Mouse (Mus musculus) midbrain, embryonic 11.5 days (tissue): Measurements from ENCODE around the gene Mrpl48. TPM values are rescaled to one million over a fixed set of nuclear protein-coding genes. Genes with fewer than 3 reads are reported as not detected.
"Not testable (repeated sequence)": the region's sequence is repeated elsewhere in the genome, so short reads cannot be mapped to it uniquely, and the experiment has no call there.

Experiments
- ATAC-seq: fragments of 200-750 bp; cut with Nextera tagmentation; 2 replicates; pipeline ENCODE4 v1.8.0; 2017; ENCODE audit warnings: moderate TSS enrichment, moderate library complexity; ENCODE audit not compliant: low FRiP score
- DNase-seq: peaks from one replicate; pipeline ENCODE4 v3.0.0; 2015; ENCODE audit warnings: low spot score; ENCODE audit errors: missing footprints
- H3K27ac ChIP-seq: fragments of 300-500 bp; sonication (generic); 2 replicates; pipeline ENCODE4 v1.5.1; 2014; ENCODE audit warnings: low read depth, low read length
- H3K27me3 ChIP-seq: fragments of 300-500 bp; sonication (generic); 2 replicates; pipeline ENCODE4 v1.6.1; 2014; ENCODE audit warnings: mild to moderate bottlenecking, low read length, moderate library complexity, mixed read lengths; ENCODE audit not compliant: control insufficient read depth, insufficient read depth
- H3K36me3 ChIP-seq: fragments of 300-500 bp; sonication (generic); 2 replicates; pipeline ENCODE4 v1.6.1; 2014; ENCODE audit warnings: mild to moderate bottlenecking, low read length, moderate library complexity, mixed read lengths; ENCODE audit not compliant: control insufficient read depth, insufficient read depth
- H3K4me1 ChIP-seq: fragments of 300-500 bp; sonication (generic); 2 replicates; pipeline ENCODE4 v1.6.1; 2014; ENCODE audit warnings: low read length; ENCODE audit not compliant: control insufficient read depth, insufficient read depth
- H3K4me2 ChIP-seq: fragments of 300-500 bp; sonication (generic); 2 replicates; pipeline ENCODE4 v1.6.1; 2014; ENCODE audit warnings: mild to moderate bottlenecking, moderate library complexity
- H3K4me3 ChIP-seq: fragments of 300-500 bp; sonication (generic); 2 replicates; pipeline ENCODE4 v1.5.1; 2014; ENCODE audit warnings: low read depth, low read length
- H3K9ac ChIP-seq: fragments of 300-500 bp; sonication (generic); 2 replicates; pipeline ENCODE4 v1.6.1; 2014; ENCODE audit warnings: low read length
- H3K9me3 ChIP-seq: fragments of 300-500 bp; sonication (generic); 2 replicates; pipeline ENCODE4 v1.6.1; 2016; ENCODE audit warnings: low read length; ENCODE audit not compliant: control insufficient read depth
- WGBS: fragments of 180-500 bp; shearing (Covaris S2); extraction: QIAGEN DNeasy Blood & Tissue Kit; methylation state at CpG from one replicate; pipeline ENCODE4 v1.1.7; 2014; 5-methylcytosine and 5-hydroxymethylcytosine counted together
- polyA plus RNA-seq: library from polyadenylated mRNA; unstranded; fragments of >200 nt; fragmentation: Nextera tagmentation; extraction: Ambion mirVana; gene quantifications from 2 replicates; pipeline ENCODE4 v1.2.1, GENCODE M21; 2014

Mrpl48 gene
- polyA plus RNA-seq, 1 experiment from 2014 or later = 62.9 TPM

DNA sequence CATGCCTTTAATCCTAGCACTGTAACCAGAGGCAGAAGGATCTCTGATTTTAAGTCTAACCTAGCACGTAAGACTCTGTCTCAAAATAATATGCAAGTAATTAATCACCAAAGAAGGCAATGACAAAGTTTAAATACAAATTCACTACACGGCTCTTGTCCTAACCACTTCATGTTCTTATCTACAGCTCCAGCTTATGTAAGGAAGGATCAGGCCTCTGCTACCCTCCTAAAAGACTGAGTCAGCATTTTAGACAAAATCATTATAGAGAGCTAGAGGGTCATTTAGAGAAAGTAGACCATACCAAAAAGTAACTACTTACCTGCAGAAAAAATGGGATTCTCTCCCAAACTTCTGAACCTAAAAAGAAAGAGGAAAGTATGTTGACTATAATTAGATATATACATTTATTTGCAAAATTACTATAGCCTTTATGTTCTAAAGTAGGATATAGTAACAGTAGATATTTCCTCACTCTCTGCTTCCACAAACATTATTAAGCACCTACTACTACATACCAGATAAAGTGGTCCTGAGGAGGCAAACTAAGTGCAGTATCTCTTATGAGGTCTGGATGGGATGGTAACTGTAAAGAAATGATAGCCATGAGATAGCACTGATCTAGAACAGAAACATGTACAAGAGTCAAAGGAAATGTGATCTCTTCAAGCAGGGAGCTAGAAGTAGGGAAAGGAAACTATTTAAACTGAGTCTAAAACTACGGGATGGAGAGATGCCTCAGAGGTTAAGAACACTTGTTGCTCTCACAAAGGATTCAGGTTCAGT, 37.0 kb downstream of the Mrpl48 start:
- no peaks in the 10 kb centered on the region for H3K36me3 ChIP-seq
- WGBS = 87% methylated on average over 3 of the region's 3 CpGs
- H3K27ac ChIP-seq = no peak overlapping the region

DNA sequence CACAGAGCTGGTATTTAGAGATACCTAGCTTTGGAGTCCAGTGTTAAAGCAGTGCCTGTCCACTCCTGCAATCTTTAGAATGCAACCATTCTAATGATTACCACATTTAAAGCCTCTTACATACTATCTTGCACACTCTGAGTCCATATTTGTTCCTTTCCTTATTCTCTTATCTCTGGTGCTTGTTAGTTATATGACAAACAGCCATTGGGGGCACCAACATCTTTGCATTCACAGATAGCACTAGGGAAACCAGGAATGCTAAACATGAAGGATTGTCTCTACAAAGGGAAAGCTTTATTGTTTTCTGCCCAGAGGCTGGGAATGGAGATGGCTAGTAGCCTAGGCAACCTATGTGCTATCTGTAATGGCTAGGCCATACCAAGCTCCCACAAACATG, 38.2 kb downstream of the Mrpl48 start:
- no peaks in the 10 kb centered on the region for H3K36me3 ChIP-seq
- no peak overlapping the region for H3K4me2 ChIP-seq
- no peak overlapping the region for H3K4me3 ChIP-seq
- DNase-seq (no peak), ATAC-seq (no peak)
- no peak overlapping the region for H3K9ac ChIP-seq
- no peaks in the 10 kb centered on the region for H3K4me1 ChIP-seq
- no peaks in the 10 kb centered on the region for H3K9me3 ChIP-seq
- no peak overlapping the region for H3K27ac ChIP-seq
- no peaks in the 10 kb centered on the region for H3K27me3 ChIP-seq

More for the DNA sequence above, 37.0 kb downstream of the Mrpl48 start:
- Histone ChIP-seq H3K9me3 (no peaks in the 10 kb centered on the region), H3K4me1 (no peaks in the 10 kb centered on the region), H3K4me2 (no peak overlapping the region), H3K27me3 (no peaks in the 10 kb centered on the region), H3K4me3 (no peak overlapping the region), H3K9ac (no peak overlapping the region)
- DNase-seq (no peak), ATAC-seq (no peak)

DNA sequence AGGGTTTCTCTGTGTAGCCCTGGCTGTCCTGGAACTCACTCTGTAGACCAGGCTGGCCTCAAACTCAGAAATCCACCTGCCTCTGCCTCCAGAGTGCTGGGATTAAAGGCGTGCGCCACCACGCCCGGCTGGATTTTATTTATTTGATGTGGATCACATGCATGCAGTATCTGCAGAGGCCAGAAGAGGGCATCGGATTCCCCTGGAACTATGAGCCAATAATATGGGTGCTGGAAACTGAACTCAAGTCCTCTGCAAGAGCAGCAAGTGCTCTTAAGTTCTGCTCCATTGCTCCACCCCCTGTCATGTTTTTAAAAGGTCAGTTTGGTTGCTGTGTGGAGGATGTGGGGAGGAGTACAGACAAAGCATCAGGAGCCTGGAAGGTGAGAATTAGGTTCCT, 40.9 kb downstream of the Mrpl48 start:
- H3K27me3 ChIP-seq, ATAC-seq, H3K9ac ChIP-seq, H3K4me3 ChIP-seq, H3K4me1 ChIP-seq, DNase-seq, H3K36me3 ChIP-seq, H3K27ac ChIP-seq, H3K4me2 ChIP-seq, H3K9me3 ChIP-seq: not testable (repeated sequence)
- WGBS = 71% methylated on average over 5 of the region's 5 CpGs

DNA sequence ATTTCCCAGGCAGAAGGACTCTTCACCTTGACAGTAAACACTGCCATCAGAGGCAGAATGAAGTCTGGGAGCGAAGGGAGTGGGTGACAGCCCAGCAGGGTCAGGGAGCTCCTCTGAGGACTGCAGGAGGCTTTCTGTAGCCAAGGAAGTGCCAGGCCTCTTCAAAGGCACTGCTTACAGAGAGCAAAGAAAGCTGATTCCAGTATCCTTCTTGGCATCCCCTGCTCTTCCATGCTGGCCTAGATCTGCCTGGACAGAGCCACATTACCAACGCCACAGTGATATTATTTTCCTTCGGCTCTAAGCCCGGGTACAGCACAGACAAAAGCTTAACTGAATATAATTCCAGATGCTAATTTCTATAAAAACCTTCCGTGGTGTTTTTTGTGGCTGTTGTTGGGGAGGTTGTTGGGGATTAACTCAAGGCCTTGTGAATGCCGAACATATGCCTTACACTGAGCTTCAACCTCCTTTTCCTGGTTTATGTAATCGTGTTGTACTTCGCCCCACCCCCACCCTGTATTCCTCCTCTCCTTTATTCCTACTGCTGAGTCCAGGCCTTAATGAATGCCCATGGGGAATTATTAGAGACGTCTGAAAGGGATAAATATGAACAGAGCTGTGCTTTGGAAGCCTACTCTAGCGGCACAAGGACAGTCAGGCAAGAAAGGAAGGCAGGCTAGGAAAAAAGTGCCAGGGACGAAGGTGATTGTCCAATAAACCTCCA, 46.1 kb downstream of the Mrpl48 start:
- ATAC-seq (0 out of 2 replicates have a peak, but pooled peaks have one; percentile 38), DNase-seq (no peak)
- no peak overlapping the region for H3K9ac ChIP-seq
- H3K27me3 ChIP-seq = no peaks in the 10 kb centered on the region
- no peaks in the 10 kb centered on the region for H3K9me3 ChIP-seq
- 74% methylated on average over 11 of the region's 11 CpGs for whole genome bisulfite sequencing
- H3K4me2 ChIP-seq = no peak overlapping the region
- no peak overlapping the region for H3K4me3 ChIP-seq
- H3K36me3 ChIP-seq = no peaks in the 10 kb centered on the region
- no peaks in the 10 kb centered on the region for H3K4me1 ChIP-seq
- peak overlapping the region; percentile 53 for H3K27ac ChIP-seq

DNA sequence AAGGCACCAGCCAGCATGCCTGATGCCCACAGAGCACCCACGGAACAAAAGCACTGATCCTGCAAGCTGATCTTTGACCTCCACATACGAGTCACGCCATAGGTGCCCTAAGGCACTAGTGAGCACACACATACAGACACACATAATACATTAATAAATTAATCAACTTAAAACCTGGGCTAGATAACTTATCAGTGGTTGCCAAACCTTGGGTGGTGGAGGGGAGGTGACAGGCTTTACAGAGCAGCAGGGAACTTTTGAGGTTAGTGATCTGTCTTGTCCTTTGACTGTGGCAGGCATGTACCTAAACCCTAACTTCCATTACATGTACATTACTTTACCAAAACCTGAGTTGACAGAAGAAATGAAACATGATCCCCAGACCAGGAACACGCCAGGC, 48.8 kb downstream of the Mrpl48 start:
- ATAC-seq (no peak), DNase-seq (no peak)
- Histone ChIP-seq H3K9ac (no peak overlapping the region), H3K27ac (no peak overlapping the region), H3K4me1 (peaks cover 9% of the 10 kb centered on the region), H3K4me3 (no peak overlapping the region), H3K9me3 (no peaks in the 10 kb centered on the region), H3K27me3 (no peaks in the 10 kb centered on the region), H3K4me2 (no peak overlapping the region), H3K36me3 (no peaks in the 10 kb centered on the region)
- 81% methylated on average over 4 of the region's 4 CpGs for WGBS

DNA sequence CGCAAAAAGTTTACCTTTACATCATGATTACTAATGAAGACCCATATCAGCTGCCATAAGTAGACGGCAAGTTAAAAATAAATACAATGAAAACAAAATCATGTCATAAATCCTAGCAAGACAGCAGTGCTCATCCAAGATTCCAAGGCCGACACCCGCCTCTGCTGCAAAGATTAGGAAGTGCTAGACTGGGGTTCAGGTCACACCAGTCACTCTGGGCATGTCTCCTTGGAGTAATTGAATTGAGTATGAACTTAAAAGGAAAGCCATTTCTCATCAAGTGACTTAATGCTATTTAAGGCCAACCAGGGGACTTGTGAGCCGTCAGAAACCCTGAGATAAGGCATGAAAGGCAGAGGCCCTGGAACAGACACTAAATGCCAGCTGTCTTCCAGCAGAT, 50.9 kb downstream of the Mrpl48 start:
- Histone ChIP-seq H3K4me2 (no peak overlapping the region), H3K27me3 (no peaks in the 10 kb centered on the region), H3K9me3 (no peaks in the 10 kb centered on the region), H3K36me3 (no peaks in the 10 kb centered on the region), H3K4me1 (peaks cover 9% of the 10 kb centered on the region), H3K27ac (no peak overlapping the region), H3K9ac (no peak overlapping the region), H3K4me3 (no peak overlapping the region)
- 92% methylated on average over 5 of the region's 5 CpGs for WGBS
- no peak for DNase-seq
- no peak for ATAC-seq

DNA sequence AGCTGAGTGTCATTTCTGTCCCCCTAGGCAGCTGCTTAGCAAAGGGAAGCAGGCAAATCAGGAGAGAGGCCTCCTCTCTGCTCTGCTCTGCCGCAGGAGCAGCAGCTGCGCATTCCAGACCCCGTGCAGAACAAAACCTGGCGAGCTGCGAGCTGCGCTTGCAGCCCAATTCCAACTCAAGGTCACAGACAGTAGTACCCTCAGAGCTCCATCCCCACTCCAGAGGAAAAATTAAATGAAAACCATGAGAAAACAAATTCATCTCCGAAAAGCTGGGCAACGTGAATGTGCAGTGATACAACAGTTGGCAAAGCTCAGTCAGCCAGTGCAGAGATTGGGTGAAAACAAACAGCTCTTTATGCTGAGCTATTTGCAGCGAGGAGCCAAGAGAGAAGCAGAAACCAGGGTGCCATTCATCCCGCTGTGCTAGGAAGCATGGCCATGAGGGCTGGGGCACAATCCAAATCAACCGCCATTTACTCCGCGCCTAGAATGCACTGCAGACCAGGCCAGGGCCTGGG, 52.6 kb downstream of the Mrpl48 start:
- H3K4me3 ChIP-seq = no peak overlapping the region
- peak overlapping the region; percentile 58 for H3K9ac ChIP-seq
- H3K27ac ChIP-seq = peak overlapping the region; percentile 80
- H3K36me3 ChIP-seq = no peaks in the 10 kb centered on the region
- no peaks in the 10 kb centered on the region for H3K27me3 ChIP-seq
- ATAC-seq (peak; percentile 81), DNase-seq (peak; percentile 90)
- WGBS = 29% methylated on average over 13 of the region's 13 CpGs
- no peaks in the 10 kb centered on the region for H3K9me3 ChIP-seq
- peaks cover 9% of the 10 kb centered on the region for H3K4me1 ChIP-seq
- peak overlapping the region; percentile 0; the same call in 1 of the 2 replicates for H3K4me2 ChIP-seq

DNA sequence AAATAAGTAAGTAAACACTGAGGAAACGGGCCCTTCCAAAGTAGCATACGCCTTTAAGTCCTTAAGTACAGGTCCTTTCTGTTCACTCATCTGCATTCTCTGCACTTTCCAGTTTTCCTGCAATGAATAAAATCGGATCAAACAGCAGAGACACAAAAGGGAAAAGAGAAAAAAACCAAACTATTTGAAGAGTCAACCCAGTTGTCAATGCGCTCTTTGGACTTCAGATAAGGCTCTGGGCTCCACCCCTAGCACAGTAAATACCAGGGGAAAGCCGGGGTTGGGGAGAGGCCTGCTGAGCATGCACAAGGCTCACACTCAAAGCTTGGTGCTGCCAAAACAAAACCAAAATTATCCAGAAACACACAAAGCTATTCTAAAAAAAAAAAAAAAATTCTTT, 53.2 kb downstream of the Mrpl48 start:
- DNase-seq = no peak
- no peak overlapping the region for H3K4me2 ChIP-seq
- H3K36me3 ChIP-seq = no peaks in the 10 kb centered on the region
- peaks cover 9% of the 10 kb centered on the region for H3K4me1 ChIP-seq
- 63% methylated on average over 5 of the region's 5 CpGs for WGBS
- no peak for ATAC-seq
- no peaks in the 10 kb centered on the region for H3K27me3 ChIP-seq
- no peak overlapping the region for H3K9ac ChIP-seq
- H3K9me3 ChIP-seq = no peaks in the 10 kb centered on the region
- H3K27ac ChIP-seq = peak overlapping the region; percentile 80; the same call in 1 of the 2 replicates
- no peak overlapping the region for H3K4me3 ChIP-seq
